Mouse (Mus musculus) CH12.LX (cell line): Measurements from ENCODE around the gene 4933416C03Rik.

Source experiments
- JUND ChIP-seq: conservative IDR thresholded peaks from 2 replicates; pipeline ENCODE4 v1.6.1; 2011; ENCODE audit warnings: low read depth, low read length, improper control_type of control experiment
- KAT2A ChIP-seq: IDR thresholded peaks from 2 replicates; pipeline ENCODE4 v1.6.1; 2012; ENCODE audit warnings: low read length, improper control_type of control experiment, inconsistent platforms; ENCODE audit not compliant: insufficient replicate concordance
- MAX ChIP-seq: IDR thresholded peaks from 2 replicates; pipeline ENCODE4 v1.6.1; 2011; ENCODE audit warnings: low read length, improper control_type of control experiment
- POLR2A ChIP-seq: IDR thresholded peaks from 2 replicates; pipeline ENCODE4 v1.6.1; 2011; ENCODE audit warnings: low read depth, mild to moderate bottlenecking, improper control_type of control experiment, low read length
- SIN3A ChIP-seq: IDR thresholded peaks from 2 replicates; pipeline ENCODE4 v1.6.1; 2012; ENCODE audit warnings: low read length, improper control_type of control experiment, inconsistent platforms

DNA sequence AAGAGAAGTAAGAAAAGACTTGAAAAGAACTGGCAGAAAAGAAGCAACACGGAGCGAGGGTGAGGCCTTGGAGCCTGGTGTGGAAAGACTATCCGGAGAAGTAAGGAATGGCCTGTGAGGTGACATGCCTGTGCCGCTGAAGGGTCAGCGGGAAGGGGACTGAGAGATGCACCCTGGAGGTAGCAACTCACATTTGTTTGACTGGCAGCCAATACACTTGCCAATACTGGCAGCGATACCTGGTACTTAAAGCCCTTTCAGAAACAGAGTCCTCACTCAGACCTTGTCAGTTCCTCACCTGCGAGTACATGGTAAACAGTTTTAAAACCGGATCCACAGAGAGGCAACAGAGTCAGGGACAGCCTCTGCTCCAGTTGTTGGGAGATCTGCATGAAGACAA lies 26.5 kb upstream of the 4933416C03Rik start:
- TF ChIP-seq MAX (no peak), KAT2A (no peak), POLR2A (no peak), SIN3A (no peak), JUND (no peak)
